Mouse (Mus musculus) MN1 (cell line): ENCODE results near the gene Nudt4.

ENCODE experiments used
- DNase-seq: peaks from one replicate; pipeline ENCODE4 v3.0.0-alpha.2; 2016; ENCODE audit warnings: low spot score

Nudt4 gene

DNA sequence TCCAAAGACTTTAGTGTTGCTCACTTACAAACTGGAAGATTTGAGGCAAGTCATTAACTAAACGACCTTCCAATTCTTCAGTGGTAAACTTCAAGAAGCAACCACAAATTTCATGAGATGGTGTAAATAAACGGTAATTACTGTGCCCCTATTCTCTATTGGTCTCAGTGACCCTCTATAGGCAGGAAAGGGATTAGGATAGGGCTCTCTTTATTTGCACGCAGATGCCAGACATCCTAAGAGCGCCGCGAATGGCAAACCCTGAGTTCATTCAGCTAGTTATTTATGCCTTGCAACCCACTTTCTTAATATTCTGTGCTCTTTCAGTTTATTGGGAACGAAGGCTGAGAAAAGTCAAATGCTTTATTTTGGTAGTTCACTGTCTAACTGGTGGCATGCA is 62.9 kb downstream of the Nudt4 start:
- no peak for DNase-seq
